Mouse (Mus musculus): ENCODE measurements at regions not wholly inside any gene's neighbourhood (a gene's known extent, or its start where the extent isn't known, plus 50 kb on each side); places are given as distances from the start of the nearest gene placed in this dataset.
A peak's percentile ranks its signal among the peaks of the same experiment; 100 is the strongest.

- peak; percentile 75 to 87 for DNase-seq
Observed at GRCm38 (mm10) chr11:63502181-63502580, 373.4 kb downstream of the Pmp22 start.

GRCm38 (mm10) chr11:63507387-63507786 lies 378.6 kb downstream of the Pmp22 start:
- no peak for DNase-seq

- DNase-seq = no peak
Observed at GRCm38 (mm10) chr11:63508727-63509126, 379.9 kb downstream of the Pmp22 start.

GRCm38 (mm10) chr11:63510611-63511010 lies 381.8 kb downstream of the Pmp22 start:
- no peak for DNase-seq

- no peak for DNase-seq
Observed at GRCm38 (mm10) chr11:63514615-63515014, 385.8 kb downstream of the Pmp22 start.

GRCm38 (mm10) chr11:63518847-63519246 lies 390.1 kb downstream of the Pmp22 start:
- DNase-seq = peak in 1 of 2 experiments; percentile 23

- DNase-seq = no peak
Observed at GRCm38 (mm10) chr11:63524254-63524653, 395.5 kb downstream of the Pmp22 start.

- DNase-seq = peak; percentile 57 to 68
Observed at GRCm38 (mm10) chr11:63525431-63525830, 396.6 kb downstream of the Pmp22 start.

- DNase-seq = peak in 1 of 2 experiments; percentile 9
Observed at GRCm38 (mm10) chr11:63525956-63526355, 396.1 kb downstream of the Hs3st3b1 start.

- DNase-seq = no peak
Observed at GRCm38 (mm10) chr11:63532752-63533151, 389.3 kb downstream of the Hs3st3b1 start.

GRCm38 (mm10) chr11:63533555-63534200 lies 388.4 kb downstream of the Hs3st3b1 start:
- DNase-seq = no peak

- no peak for DNase-seq
Observed at GRCm38 (mm10) chr11:63537693-63538092, 384.4 kb downstream of the Hs3st3b1 start.

GRCm38 (mm10) chr11:63543971-63544696 lies 378.0 kb downstream of the Hs3st3b1 start:
- no peak for DNase-seq

GRCm38 (mm10) chr11:63545516-63545915 lies 376.6 kb downstream of the Hs3st3b1 start:
- peak; percentile 5 to 10 for DNase-seq

- DNase-seq = no peak
Observed at GRCm38 (mm10) chr11:63560466-63560865, 361.6 kb downstream of the Hs3st3b1 start.

GRCm38 (mm10) chr11:63562696-63563095 lies 359.4 kb downstream of the Hs3st3b1 start:
- DNase-seq = peak; percentile 36 to 38

- no peak for DNase-seq
Observed at GRCm38 (mm10) chr11:63565471-63566232, 356.4 kb downstream of the Hs3st3b1 start.

GRCm38 (mm10) chr11:63569785-63570479 lies 352.2 kb downstream of the Hs3st3b1 start:
- DNase-seq = no peak

GRCm38 (mm10) chr11:63570646-63571045 lies 351.4 kb downstream of the Hs3st3b1 start:
- no peak for DNase-seq

GRCm38 (mm10) chr11:63573271-63573670 lies 348.8 kb downstream of the Hs3st3b1 start:
- DNase-seq = no peak

- no peak for DNase-seq
Observed at GRCm38 (mm10) chr11:63583321-63583720, 338.8 kb downstream of the Hs3st3b1 start.

GRCm38 (mm10) chr11:63585216-63585869 lies 336.7 kb downstream of the Hs3st3b1 start:
- DNase-seq = peak; percentile 6 to 9

Measured in cerebellum, postnatal 14 days (tissue).